Mouse (Mus musculus) cerebellum, adult 8-10 months (tissue): Measurements from ENCODE around the gene 2810004N23Rik.

Experiments
- DNase-seq: peaks from one replicate; pipeline ENCODE4 v3.0.0; 2022

2810004N23Rik gene

GRCm38 (mm10) chr8:124819612-124820115, 43.3 kb downstream of the 2810004N23Rik start:
- DNase-seq: no peak

- no peak for DNase-seq
These were observed 45.6 kb downstream of the 2810004N23Rik start for GRCm38 (mm10) chr8:124817361-124817760.

- DNase-seq: no peak
These were observed 46.1 kb downstream of the 2810004N23Rik start for GRCm38 (mm10) chr8:124816866-124817265.

- DNase-seq: no peak
These were observed 47.0 kb downstream of the 2810004N23Rik start for GRCm38 (mm10) chr8:124815870-124816269.

GRCm38 (mm10) chr8:124813326-124813725, 49.6 kb downstream of the 2810004N23Rik start:
- DNase-seq: no peak

GRCm38 (mm10) chr8:124810689-124811394, 52.1 kb downstream of the 2810004N23Rik start:
- DNase-seq: no peak

GRCm38 (mm10) chr8:124810056-124810610, 52.8 kb downstream of the 2810004N23Rik start:
- no peak for DNase-seq

- DNase-seq: no peak
These were observed 53.5 kb downstream of the 2810004N23Rik start for GRCm38 (mm10) chr8:124809419-124809818.

GRCm38 (mm10) chr8:124805990-124806389, 56.9 kb downstream of the 2810004N23Rik start:
- no peak for DNase-seq

GRCm38 (mm10) chr8:124803824-124804702, 58.9 kb downstream of the 2810004N23Rik start:
- no peak for DNase-seq

GRCm38 (mm10) chr8:124800542-124800941, 62.4 kb downstream of the 2810004N23Rik start:
- no peak for DNase-seq

- DNase-seq: no peak
These were observed 67.0 kb downstream of the 2810004N23Rik start for GRCm38 (mm10) chr8:124795781-124796488.

- DNase-seq: peak; percentile 88
These were observed 68.5 kb downstream of the 2810004N23Rik start for GRCm38 (mm10) chr8:124794486-124794780.

- DNase-seq: peak; percentile 56
These were observed 69.0 kb downstream of the 2810004N23Rik start for GRCm38 (mm10) chr8:124793661-124794485.

GRCm38 (mm10) chr8:124793172-124793651, 69.7 kb downstream of the 2810004N23Rik start:
- DNase-seq: peak; percentile 77

- peak; percentile 78 for DNase-seq
These were observed 70.2 kb downstream of the 2810004N23Rik start, which contains the start of gene Trim67 for GRCm38 (mm10) chr8:124792708-124793107. Trim67 (plus strand) TSS chr8:124793092.

GRCm38 (mm10) chr8:124792186-124792585, 70.7 kb downstream of the 2810004N23Rik start:
- DNase-seq: peak; percentile 59

GRCm38 (mm10) chr8:124791751-124792150, 71.2 kb downstream of the 2810004N23Rik start:
- DNase-seq: no peak

GRCm38 (mm10) chr8:124790676-124791075, 72.2 kb downstream of the 2810004N23Rik start:
- no peak for DNase-seq
